Mouse (Mus musculus): ENCODE data around the gene Stambp.

GRCm38 (mm10) chr6:83507168-83507546 lies 65.4 kb downstream of the Stambp start:
- TF ChIP-seq CTCF (conservative IDR thresholded peaks at IDR 0.05 in 1 of 2, IDR thresholded peaks at IDR 0.05 in 1 of 2; ENCODE audit: low read depth in 2 of 2, low read length in 2 of 2) = no peak
- no peak for TF ChIP-seq RCOR1 (conservative IDR thresholded peaks at IDR 0.05; ENCODE audit: low read depth, low read length)
- no peak for TF ChIP-seq HCFC1 (IDR thresholded peaks at IDR 0.05; ENCODE audit: low read depth, low read length)
- TF ChIP-seq RAD21 (IDR thresholded peaks at IDR 0.05; ENCODE audit: low read depth, low read length) = no peak
- TF ChIP-seq ZNF384 (IDR thresholded peaks at IDR 0.05; ENCODE audit: low read depth, low read length) = no peak
- no peak for TF ChIP-seq POLR2A (IDR thresholded peaks at IDR 0.05; ENCODE audit: low read depth, low read length)

Measured in CH12.LX (cell line).